Mouse (Mus musculus) frontal cortex, adult 2 months (tissue): ENCODE results near the gene Usp7. TPM values are rescaled to one million over a fixed set of nuclear protein-coding genes. Genes with fewer than 3 reads are reported as not detected.
A peak's percentile ranks its signal among the peaks of the same experiment; 100 is the strongest.
"Not testable (repeated sequence)": the region's sequence is repeated elsewhere in the genome, so short reads cannot be mapped to it uniquely, and the experiment has no call there.

Experiments used
- DNase-seq, 2 experiments: peaks; one replicate each; pipeline ENCODE4 v3.0.0; 2022; ENCODE audit warnings: low spot score in 1 of 2; ENCODE audit errors: extremely low spot score in 1 of 2
- polyA plus RNA-seq: library from polyadenylated mRNA; depleted of rRNA; stranded (reverse); fragments of >200 nt; gene quantifications from 2 replicates; pipeline ENCODE4 v1.2.3, GENCODE M21; 2012

The Usp7 gene
- polyA plus RNA-seq, 1 experiment, result 118 TPM

- no peak for DNase-seq
Observed at GRCm38 (mm10) chr16:8783198-8783913, 8.8 kb downstream of the Usp7 start.

GRCm38 (mm10) chr16:8781660-8782059, 10.4 kb downstream of the Usp7 start:
- no peak for DNase-seq

GRCm38 (mm10) chr16:8781191-8781590, 10.9 kb downstream of the Usp7 start:
- DNase-seq, result no peak

- no peak for DNase-seq
Observed at GRCm38 (mm10) chr16:8780187-8780586, 11.9 kb downstream of the Usp7 start.

- DNase-seq, result no peak
Observed at GRCm38 (mm10) chr16:8778697-8779096, 13.4 kb downstream of the Usp7 start.

GRCm38 (mm10) chr16:8777202-8777601, 14.9 kb downstream of the Usp7 start:
- no peak for DNase-seq

GRCm38 (mm10) chr16:8776634-8777033, 15.5 kb downstream of the Usp7 start:
- DNase-seq, result no peak

GRCm38 (mm10) chr16:8771086-8771485, 21.0 kb downstream of the Usp7 start:
- no peak for DNase-seq

- not testable (repeated sequence) for DNase-seq
Observed at GRCm38 (mm10) chr16:8770342-8770741, 21.8 kb downstream of the Usp7 start.

GRCm38 (mm10) chr16:8769466-8769865, 22.6 kb downstream of the Usp7 start:
- DNase-seq, result no peak

- DNase-seq, result peak; percentile 46 to 79
Observed at GRCm38 (mm10) chr16:8769065-8769464, 23.0 kb downstream of the Usp7 start.

GRCm38 (mm10) chr16:8768588-8768987, 23.5 kb downstream of the Usp7 start:
- no peak for DNase-seq

- no peak for DNase-seq
Observed at GRCm38 (mm10) chr16:8768071-8768470, 24.0 kb downstream of the Usp7 start.

- DNase-seq, result peak in 1 of 2 experiments; percentile 54
Observed at GRCm38 (mm10) chr16:8767133-8768052, 24.7 kb downstream of the Usp7 start.

- DNase-seq, result no peak
Observed at GRCm38 (mm10) chr16:8766196-8766595, 25.9 kb downstream of the Usp7 start.

GRCm38 (mm10) chr16:8764124-8764907, 27.8 kb downstream of the Usp7 start:
- no peak for DNase-seq

GRCm38 (mm10) chr16:8763028-8763427, 29.1 kb downstream of the Usp7 start:
- peak; percentile 62 to 73 for DNase-seq

GRCm38 (mm10) chr16:8761894-8762293, 30.2 kb downstream of the Usp7 start:
- DNase-seq, result no peak

- no peak for DNase-seq
Observed at GRCm38 (mm10) chr16:8761005-8761404, 31.1 kb downstream of the Usp7 start.

- no peak for DNase-seq
Observed at GRCm38 (mm10) chr16:8758979-8759378, 33.1 kb downstream of the Usp7 start.

- DNase-seq, result no peak
Observed at GRCm38 (mm10) chr16:8758193-8758592, 33.9 kb downstream of the Usp7 start.
